Mouse (Mus musculus) embryonic fibroblast, embryonic 13.5 days (primary cell): ENCODE results near the gene Tacr2. TPM values are rescaled to one million over a fixed set of nuclear protein-coding genes. Genes with fewer than 3 reads are reported as not detected.

Experiments used
- H3K27ac ChIP-seq: 2 replicates; pipeline ENCODE4 v1.5.1; 2012; ENCODE audit warnings: low read length, control low read depth, inconsistent platforms; ENCODE audit not compliant: insufficient read depth
- H3K4me1 ChIP-seq: 2 replicates; pipeline ENCODE4 v1.6.1; 2011; ENCODE audit warnings: low read length; ENCODE audit not compliant: control insufficient read depth, insufficient read depth
- H3K4me3 ChIP-seq: 2 replicates; pipeline ENCODE4 v1.5.1; 2011; ENCODE audit warnings: mild to moderate bottlenecking, control low read depth, low read length; ENCODE audit not compliant: insufficient read depth
- CTCF ChIP-seq: IDR thresholded peaks from 2 replicates; pipeline ENCODE4 v1.5.1; 2011; ENCODE audit warnings: mild to moderate bottlenecking, control low read depth, low read length, moderate library complexity, borderline replicate concordance; ENCODE audit not compliant: insufficient read depth
- POLR2A ChIP-seq: IDR thresholded peaks from 2 replicates; pipeline ENCODE4 v1.6.1; 2011; ENCODE audit warnings: low read depth, mild to moderate bottlenecking, control low read depth, low read length, moderate library complexity
- polyA plus RNA-seq: library from polyadenylated mRNA; stranded (reverse); fragments of >200 nt; gene quantifications from 2 replicates; pipeline ENCODE4 v1.2.4, GENCODE M21; 2011; ENCODE audit warnings: low read depth; ENCODE audit not compliant: missing spikeins, insufficient read length

Gene Tacr2
- not detected in 2 replicates for polyA plus RNA-seq

- no peak within 1 kb of the TSS for H3K27ac ChIP-seq
- no peak within 1 kb of the TSS for H3K4me3 ChIP-seq
- no peak for TF ChIP-seq CTCF
- TF ChIP-seq POLR2A = no peak
- no peaks in the 10 kb centered on the region for H3K4me1 ChIP-seq
Observed at GRCm38 (mm10) chr10:62252000-62252488, at the start of gene Tacr2. Gene Tacr2 (plus strand): TSS chr10:62252438.

- no peak overlapping the region for H3K27ac ChIP-seq
- no peak for TF ChIP-seq CTCF
- no peak for TF ChIP-seq POLR2A
Observed at GRCm38 (mm10) chr10:62202574-62202973, 49.7 kb upstream of the Tacr2 start.

DNA sequence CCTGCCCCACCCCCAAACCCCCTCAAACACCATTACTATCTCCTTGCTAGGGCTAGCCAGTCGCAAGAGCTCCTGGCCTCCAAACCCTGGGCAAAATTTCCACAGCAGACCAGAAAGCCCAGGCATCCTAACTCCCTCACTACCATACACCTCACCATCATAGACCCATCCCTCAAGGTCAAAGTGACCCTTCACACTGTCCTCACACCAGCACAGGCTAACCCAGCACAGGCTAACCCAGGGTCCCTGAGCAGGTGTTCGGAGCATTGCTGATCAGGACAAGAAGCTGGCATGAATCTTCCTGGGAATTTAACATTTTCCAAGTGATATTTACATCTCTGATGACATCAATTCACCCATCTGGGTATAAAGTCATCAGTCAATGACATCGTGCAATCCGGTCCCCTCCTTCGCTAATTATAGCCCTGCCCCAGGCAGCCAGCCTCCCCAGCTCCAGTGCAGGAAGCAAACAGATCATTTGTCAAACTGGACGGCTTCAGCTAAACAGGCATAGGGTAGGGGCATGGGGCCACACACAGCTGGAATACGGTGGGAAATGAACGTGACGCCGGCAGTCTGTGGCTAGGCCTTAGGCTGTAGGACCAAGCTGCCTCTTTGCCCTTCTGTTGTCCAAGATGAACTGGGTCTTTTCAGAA is 43.9 kb upstream of the Tacr2 start:
- H3K4me1 ChIP-seq = no peaks in the 10 kb centered on the region
- H3K4me3 ChIP-seq = no peak overlapping the region
- TF ChIP-seq POLR2A (no peak), CTCF (no peak)

More at GRCm38 (mm10) chr10:62202574-62202973, 49.7 kb upstream of the Tacr2 start:
- Histone ChIP-seq H3K4me3 (no peak overlapping the region), H3K4me1 (no peaks in the 10 kb centered on the region)

DNA sequence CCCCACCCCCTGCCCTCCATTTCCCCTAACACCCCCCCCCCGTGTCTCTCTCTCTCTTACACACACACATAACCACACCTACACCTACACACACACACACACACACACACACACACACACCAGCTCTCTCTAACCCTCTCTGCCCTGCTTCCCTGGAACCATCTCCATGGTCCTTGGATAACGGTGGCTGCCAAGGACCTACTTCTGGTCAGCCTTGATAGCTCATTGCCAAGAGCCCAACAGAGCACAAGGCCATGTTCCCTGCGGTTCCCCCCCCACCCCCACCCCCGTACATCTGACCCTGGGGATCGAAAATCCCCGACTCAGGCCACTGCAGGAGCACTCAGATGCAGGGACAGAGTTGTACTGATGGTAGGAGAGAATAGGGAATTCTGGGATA is 40.9 kb upstream of the Tacr2 start:
- TF ChIP-seq CTCF (no peak), POLR2A (no peak)

More for the DNA sequence above, 43.9 kb upstream of the Tacr2 start:
- H3K27ac ChIP-seq = no peak overlapping the region

GRCm38 (mm10) chr10:62215169-62215616 is 37.0 kb upstream of the Tacr2 start:
- no peaks in the 10 kb centered on the region for H3K4me1 ChIP-seq
- no peak overlapping the region for H3K27ac ChIP-seq
- no peak overlapping the region for H3K4me3 ChIP-seq
- TF ChIP-seq CTCF (no peak), POLR2A (no peak)

More for the DNA sequence above, 40.9 kb upstream of the Tacr2 start:
- H3K27ac ChIP-seq = no peak overlapping the region
- H3K4me1 ChIP-seq = no peaks in the 10 kb centered on the region
- no peak overlapping the region for H3K4me3 ChIP-seq

DNA sequence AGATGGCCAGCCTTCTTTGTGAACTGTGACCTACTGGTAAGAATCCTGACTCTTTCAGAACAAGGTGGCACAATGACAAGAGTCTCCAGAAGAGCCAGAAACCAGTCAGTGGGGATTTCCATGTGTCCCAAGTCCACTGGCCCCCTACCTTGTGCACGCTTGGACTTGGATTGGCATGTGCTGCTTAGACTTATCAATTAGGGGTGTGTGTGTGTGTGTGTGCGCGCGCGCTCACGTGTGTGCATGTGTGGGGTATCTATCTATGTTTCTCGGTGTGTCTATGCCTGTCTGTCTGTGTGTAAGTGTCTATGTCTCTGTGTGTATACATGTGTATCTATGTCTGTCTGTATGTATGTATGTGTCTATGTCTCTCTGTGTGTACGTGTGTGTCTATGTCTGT is 36.6 kb upstream of the Tacr2 start:
- no peak for TF ChIP-seq CTCF
- no peak for TF ChIP-seq POLR2A
- Histone ChIP-seq H3K4me1 (no peaks in the 10 kb centered on the region), H3K27ac (no peak overlapping the region), H3K4me3 (no peak overlapping the region)

DNA sequence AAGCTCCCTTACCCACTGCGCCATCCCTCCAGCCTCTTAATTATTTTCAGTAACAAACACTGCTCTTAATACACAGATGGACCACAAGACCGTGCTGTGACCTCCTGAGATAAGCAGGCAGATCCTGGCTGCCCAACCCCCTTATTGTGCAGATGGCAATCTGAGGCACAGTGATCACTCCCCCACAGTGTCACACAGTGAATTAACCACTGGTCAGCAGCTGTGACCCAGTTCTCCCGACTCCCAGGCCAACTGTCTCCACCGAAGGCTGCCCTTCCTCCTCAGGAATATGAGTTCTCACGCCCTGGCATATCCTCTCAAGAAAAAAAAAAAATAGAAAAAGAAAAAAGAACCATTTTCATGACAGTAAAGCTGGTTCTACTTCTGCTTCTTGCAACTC is 35.6 kb upstream of the Tacr2 start:
- H3K4me3 ChIP-seq = no peak overlapping the region
- TF ChIP-seq CTCF (no peak), POLR2A (no peak)
- no peak overlapping the region for H3K27ac ChIP-seq
- no peaks in the 10 kb centered on the region for H3K4me1 ChIP-seq

GRCm38 (mm10) chr10:62217196-62217595 is 35.0 kb upstream of the Tacr2 start:
- no peak overlapping the region for H3K27ac ChIP-seq
- H3K4me1 ChIP-seq = no peaks in the 10 kb centered on the region
- TF ChIP-seq POLR2A = no peak
- H3K4me3 ChIP-seq = no peak overlapping the region

- TF ChIP-seq POLR2A (no peak), CTCF (no peak)
- H3K4me1 ChIP-seq = no peaks in the 10 kb centered on the region
- no peak overlapping the region for H3K27ac ChIP-seq
- no peak overlapping the region for H3K4me3 ChIP-seq
Observed at GRCm38 (mm10) chr10:62218044-62218788, 34.0 kb upstream of the Tacr2 start.

- TF ChIP-seq CTCF (no peak), POLR2A (no peak)
- H3K4me1 ChIP-seq = no peaks in the 10 kb centered on the region
- H3K4me3 ChIP-seq = no peak overlapping the region
- no peak overlapping the region for H3K27ac ChIP-seq
Observed at GRCm38 (mm10) chr10:62218789-62219172, 33.5 kb upstream of the Tacr2 start.
